ENCODE assay signal across 10 mouse cellular contexts in genomic region chr7:145211680-145212659, GRCm38 (mm10). TPM values are rescaled to one million over a fixed set of nuclear protein-coding genes. Genes with fewer than 3 reads are reported as not detected.
DNase-seq lines count a peak whose midpoint lies in the region; ATAC-seq and TF ChIP-seq lines count a peak whose summit lies in the region.
"Had no signal": no experiment of that assay in that cellular context is flagged by ENCODE, and none has a peak within 500 bp of the region (broad histone marks: within the 10 kb centered on the region; RNA-seq: fewer than 3 reads in every experiment).

No protein-coding gene starts in this region.

- 9% methylated on average over 14 of the region's 14 CpGs for WGBS in embryonic facial prominence, embryonic 11.5 days
- WGBS in hindbrain, postnatal 0 days = 28% methylated on average over 14 of the region's 14 CpGs
- WGBS in midbrain, embryonic 14.5 days = 6% methylated on average over 14 of the region's 14 CpGs

- H3K27ac ChIP-seq in embryonic facial prominence, embryonic 11.5 days (replicated peaks; ENCODE audit: low read depth, low read length) = peak overlapping the region; percentile 68
- no peak overlapping the region for H3K27ac ChIP-seq in hindbrain, postnatal 0 days
- peak overlapping the region; percentile 84 for H3K27ac ChIP-seq in midbrain, embryonic 14.5 days (replicated peaks; ENCODE audit: low read depth, low read length)
- H3K27ac ChIP-seq: liver, embryonic 14.5 days had no signal

- DNase-seq in embryo, embryonic 10 days (ENCODE audit: low spot score) = peak; percentile 75
- peak; percentile 73 for DNase-seq in embryonic facial prominence, embryonic 11.5 days (ENCODE audit: low spot score)
- peak; percentile 19 for DNase-seq in hindbrain, postnatal 0 days (ENCODE audit: low spot score)
- DNase-seq in midbrain, embryonic 14.5 days = peak; percentile 81
- no peak for DNase-seq in c-Kit-positive CD71-positive TER-119-positive erythroid progenitor cells, embryonic 14.5 days (ENCODE audit: low spot score)
- no peak for DNase-seq in frontal cortex, adult 2 months (ENCODE audit: extremely low spot score in 1 of 2, low spot score in 1 of 2)
- DNase-seq: cerebellum, adult 2 months; right cerebral cortex, postnatal 14 days had no signal

- H3K4me1 ChIP-seq in embryonic facial prominence, embryonic 11.5 days (ENCODE audit: control insufficient read depth, insufficient read depth, low read length) = peaks cover 7% of the 10 kb centered on the region
- peaks cover 6% of the 10 kb centered on the region; the same call in 1 of the 2 replicates for H3K4me1 ChIP-seq in hindbrain, postnatal 0 days (ENCODE audit: insufficient read depth, low read length)
- H3K4me1 ChIP-seq in midbrain, embryonic 14.5 days (ENCODE audit: control insufficient read depth, insufficient read depth, low read length) = peaks cover 22% of the 10 kb centered on the region; the same call in 1 of the 2 replicates

- no peak overlapping the region for H3K4me3 ChIP-seq in embryonic facial prominence, embryonic 11.5 days (ENCODE audit: low read depth, low read length)
- H3K4me3 ChIP-seq in hindbrain, postnatal 0 days (ENCODE audit: low read length) = no peak overlapping the region
- no peak overlapping the region for H3K4me3 ChIP-seq in midbrain, embryonic 14.5 days (replicated peaks; ENCODE audit: low read depth, low read length)

- H3K9ac ChIP-seq in embryonic facial prominence, embryonic 11.5 days (replicated peaks; ENCODE audit: low read length) = peak overlapping the region; percentile 44
- H3K9ac ChIP-seq in hindbrain, postnatal 0 days (replicated peaks; ENCODE audit: low read length) = no peak overlapping the region; the same call in 1 of the 2 replicates
- H3K9ac ChIP-seq in midbrain, embryonic 14.5 days (replicated peaks; ENCODE audit: low read length) = no peak overlapping the region
- H3K9ac ChIP-seq: liver, embryonic 14.5 days had no signal

- H3K27me3 ChIP-seq in embryonic facial prominence, embryonic 11.5 days (ENCODE audit: control insufficient read depth, insufficient read depth, low read length) = no peaks in the 10 kb centered on the region
- H3K27me3 ChIP-seq in hindbrain, postnatal 0 days (ENCODE audit: insufficient read depth, low read length) = no peaks in the 10 kb centered on the region
- no peaks in the 10 kb centered on the region for H3K27me3 ChIP-seq in midbrain, embryonic 14.5 days (ENCODE audit: control insufficient read depth, insufficient read depth, low read length)

- H3K9me3 ChIP-seq in embryonic facial prominence, embryonic 11.5 days (replicated peaks; ENCODE audit: control insufficient read depth, low read length) = no peaks in the 10 kb centered on the region
- no peaks in the 10 kb centered on the region for H3K9me3 ChIP-seq in hindbrain, postnatal 0 days (ENCODE audit: low read length)
- no peaks in the 10 kb centered on the region for H3K9me3 ChIP-seq in midbrain, embryonic 14.5 days (ENCODE audit: control insufficient read depth, low read length)

- no peaks in the 10 kb centered on the region for H3K36me3 ChIP-seq in embryonic facial prominence, embryonic 11.5 days (replicated peaks; ENCODE audit: control insufficient read depth, insufficient read depth, low read depth, low read length)
- H3K36me3 ChIP-seq in hindbrain, postnatal 0 days (ENCODE audit: insufficient read depth, low read length) = no peaks in the 10 kb centered on the region
- H3K36me3 ChIP-seq in midbrain, embryonic 14.5 days (ENCODE audit: control insufficient read depth, insufficient read depth, low read length) = no peaks in the 10 kb centered on the region

- TF ChIP-seq CTCF in hindbrain, postnatal 0 days (IDR thresholded peaks at IDR 0.05; ENCODE audit: low read depth) = no peak

- ATAC-seq in embryonic facial prominence, embryonic 11.5 days (replicated peaks; ENCODE audit: insufficient number of reproducible peaks, low FRiP score, low TSS enrichment, low read depth) = peak; percentile 45
- 0 out of 2 replicates have a peak, but pooled peaks have one; percentile 46 for ATAC-seq in hindbrain, postnatal 0 days
- peak; percentile 84; the same call in 1 of the 2 replicates for ATAC-seq in midbrain, embryonic 14.5 days (ENCODE audit: low FRiP score, low TSS enrichment)
- no peak for ATAC-seq in erythroblast, adult 5-6 weeks (replicated peaks; ENCODE audit: low FRiP score, poor library complexity, severe bottlenecking)

- no peak overlapping the region for H3K4me2 ChIP-seq in embryonic facial prominence, embryonic 11.5 days (ENCODE audit: low read depth, low read length)
- no peak overlapping the region for H3K4me2 ChIP-seq in hindbrain, postnatal 0 days (ENCODE audit: low read depth, low read length)
- H3K4me2 ChIP-seq in midbrain, embryonic 14.5 days (ENCODE audit: low read length) = no peak overlapping the region

RNA-seq across cellular contexts. Expression of gene 1810010D01Rik, which starts 4.1 kb away (rescaled TPM):
- polyA plus RNA-seq in embryonic facial prominence, embryonic 11.5 days (2014; fragmentation: Nextera tagmentation; extraction: Ambion mirVana) = 0.84 TPM in 1 of 2 replicates, not detected in the other
- total RNA-seq in hindbrain, postnatal 0 days (2014; rRNA removed) = 1.6 TPM in 1 of 2 replicates, not detected in the other
- polyA plus RNA-seq in hindbrain, postnatal 0 days (2015; fragmentation: Nextera tagmentation; extraction: Ambion mirVana) = 0.20 TPM in 1 of 2 replicates, not detected in the other
- 0.33 TPM in 1 of 2 replicates, not detected in the other for polyA plus RNA-seq in midbrain, embryonic 14.5 days (2014; fragmentation: Nextera tagmentation; extraction: Ambion mirVana)
- total RNA-seq in erythroblast, adult 5-6 weeks (2015; ENCODE audit: low replicate concordance) = not detected in 2 replicates
- not detected in 2 replicates for total RNA-seq in erythroblast, adult 5-6 weeks (2017; ENCODE audit: low replicate concordance)
- 2.1 and 2.7 TPM in 2 replicates for polyA plus RNA-seq in frontal cortex, adult 2 months (2012; rRNA removed)

Comparison
In these comparisons a context has a peak if more than half of its experiments do, and no peak if none do; other contexts are left out.
1. DNase-seq: peak in embryo, embryonic 10 days (single experiment), embryonic facial prominence, embryonic 11.5 days (single experiment), hindbrain, postnatal 0 days (single experiment) and midbrain, embryonic 14.5 days (single experiment); none in c-Kit-positive CD71-positive TER-119-positive erythroid progenitor cells, embryonic 14.5 days (single experiment) and frontal cortex, adult 2 months (0 of 2).